Mouse (Mus musculus) C2C12 (cell line): ENCODE data around the gene Galnt16. TPM values are rescaled to one million over a fixed set of nuclear protein-coding genes. Genes with fewer than 3 reads are reported as not detected.

ENCODE experiments used
- H3K27me3 ChIP-seq: one replicate; pipeline ENCODE4 v1.6.1; 2011; ENCODE audit not compliant: control insufficient read depth, insufficient read depth, insufficient read length
- H3K36me3 ChIP-seq: one replicate; pipeline ENCODE4 v1.6.1; 2011; ENCODE audit not compliant: control insufficient read depth, insufficient read depth
- H3K4me3 ChIP-seq: one replicate; pipeline ENCODE4 v1.5.1; 2011; ENCODE audit warnings: mild to moderate bottlenecking, control low read depth; ENCODE audit not compliant: poor library complexity, insufficient read depth, severe bottlenecking
- H3K79me2 ChIP-seq: one replicate; pipeline ENCODE4 v1.6.1; 2011; ENCODE audit not compliant: control insufficient read depth, insufficient read depth
- H3K79me3 ChIP-seq: one replicate; pipeline ENCODE4 v1.6.1; 2011; ENCODE audit warnings: low read depth, control low read depth
- H3ac ChIP-seq: one replicate; pipeline ENCODE3; 2011; ENCODE audit warnings: low read depth; ENCODE audit not compliant: control insufficient read depth, insufficient read length
- CEBPB ChIP-seq: IDR thresholded peaks from one replicate; pipeline ENCODE4 v1.6.1; 2011; ENCODE audit warnings: low read depth, mild to moderate bottlenecking, control low read depth, moderate library complexity
- CTCF ChIP-seq: IDR thresholded peaks from one replicate; pipeline ENCODE4 v1.5.1; 2011; ENCODE audit not compliant: control insufficient read depth, insufficient read depth, insufficient read length
- FOSL1 ChIP-seq: IDR thresholded peaks from one replicate; pipeline ENCODE4 v1.8.0; 2011; ENCODE audit warnings: mild to moderate bottlenecking, low read length; ENCODE audit not compliant: poor library complexity, insufficient read depth, severe bottlenecking
- MAX ChIP-seq: IDR thresholded peaks from one replicate; pipeline ENCODE4 v1.6.1; 2011; ENCODE audit warnings: mild to moderate bottlenecking, control low read depth
- MYOD1 ChIP-seq: IDR thresholded peaks from one replicate; pipeline ENCODE4 v1.6.1; 2011; ENCODE audit warnings: low read depth; ENCODE audit not compliant: control insufficient read depth, insufficient read length
- MYOG ChIP-seq: IDR thresholded peaks from one replicate; pipeline ENCODE4 v1.6.1; 2011; ENCODE audit not compliant: control insufficient read depth, insufficient read length; ENCODE audit errors: extremely low read depth
- USF1 ChIP-seq: IDR thresholded peaks from one replicate; pipeline ENCODE4 v1.6.1; 2011; ENCODE audit warnings: low read depth, mild to moderate bottlenecking, control low read depth, moderate library complexity
- polyA plus RNA-seq: library from polyadenylated mRNA; unstranded; fragments of >200 nt; fragmentation: generic; extraction: Trizol; gene quantifications from one replicate; pipeline ENCODE4 v1.2.1, GENCODE M21; 2012; ENCODE audit warnings: missing spikeins

Gene Galnt16
- polyA plus RNA-seq, 1 experiment, result not detected

- peaks cover 15% of the 10 kb centered on the region for H3K79me3 ChIP-seq
- no peak overlapping the region for H3K4me3 ChIP-seq
- H3K27me3 ChIP-seq, result no peaks in the 10 kb centered on the region
- TF ChIP-seq USF1 (no peak), CEBPB (no peak), CTCF (no peak), MYOG (no peak), MYOD1 (no peak), MAX (no peak), FOSL1 (no peak)
- H3K79me2 ChIP-seq, result peaks cover 30% of the 10 kb centered on the region
- H3ac ChIP-seq, result no peak overlapping the region
- peaks cover 18% of the 10 kb centered on the region for H3K36me3 ChIP-seq
Observed at GRCm38 (mm10) chr12:80663935-80664334, 145.9 kb downstream of the Galnt16 start.

GRCm38 (mm10) chr12:80668391-80668790, 150.3 kb downstream of the Galnt16 start:
- H3K4me3 ChIP-seq, result no peak overlapping the region
- H3K79me3 ChIP-seq, result no peaks in the 10 kb centered on the region
- H3K27me3 ChIP-seq, result no peaks in the 10 kb centered on the region
- H3ac ChIP-seq, result no peak overlapping the region
- TF ChIP-seq MYOG, result no peak
- TF ChIP-seq CEBPB, result no peak
- no peak for TF ChIP-seq USF1
- no peak for TF ChIP-seq MAX
- no peak for TF ChIP-seq FOSL1
- no peak for TF ChIP-seq CTCF
- TF ChIP-seq MYOD1, result no peak
- no peaks in the 10 kb centered on the region for H3K79me2 ChIP-seq
- peaks cover 24% of the 10 kb centered on the region for H3K36me3 ChIP-seq

- TF ChIP-seq MYOD1 (no peak), CTCF (peak; percentile 32)
- Histone ChIP-seq H3K4me3 (no peak overlapping the region), H3K27me3 (no peaks in the 10 kb centered on the region), H3ac (no peak overlapping the region), H3K79me2 (no peaks in the 10 kb centered on the region), H3K36me3 (peaks cover 30% of the 10 kb centered on the region), H3K79me3 (no peaks in the 10 kb centered on the region)
Observed at GRCm38 (mm10) chr12:80673170-80673569, 155.1 kb downstream of the Galnt16 start.

Other genes starting within 250 kb of the Galnt16 start
- 7.8 TPM for gene Dcaf5, start 81.7 kb upstream of the Galnt16 start, polyA plus RNA-seq
- gene Exd2, start 55.2 kb upstream of the Galnt16 start, polyA plus RNA-seq, result 5.2 TPM
- gene Slc39a9, start 125.6 kb downstream of the Galnt16 start, polyA plus RNA-seq, result 12.8 TPM
- gene Erh, start 126.1 kb downstream of the Galnt16 start, polyA plus RNA-seq, result 328 TPM
- gene Plekhd1, start 174.3 kb downstream of the Galnt16 start, polyA plus RNA-seq, result 0.01 TPM
- not detected for gene Ccdc177, start 242.4 kb downstream of the Galnt16 start, polyA plus RNA-seq